Mouse (Mus musculus) liver, embryonic 14.5 days (tissue): ENCODE measurements around the gene Ciita.

Source experiments
- CTCF ChIP-seq: IDR thresholded peaks from 2 replicates; pipeline ENCODE4 v1.5.1; 2016; ENCODE audit warnings: antibody characterized with exemption, low read depth, control low read depth
- EP300 ChIP-seq: IDR thresholded peaks from 2 replicates; pipeline ENCODE4 v1.6.1; 2016; ENCODE audit warnings: antibody characterized with exemption, low read depth

DNA sequence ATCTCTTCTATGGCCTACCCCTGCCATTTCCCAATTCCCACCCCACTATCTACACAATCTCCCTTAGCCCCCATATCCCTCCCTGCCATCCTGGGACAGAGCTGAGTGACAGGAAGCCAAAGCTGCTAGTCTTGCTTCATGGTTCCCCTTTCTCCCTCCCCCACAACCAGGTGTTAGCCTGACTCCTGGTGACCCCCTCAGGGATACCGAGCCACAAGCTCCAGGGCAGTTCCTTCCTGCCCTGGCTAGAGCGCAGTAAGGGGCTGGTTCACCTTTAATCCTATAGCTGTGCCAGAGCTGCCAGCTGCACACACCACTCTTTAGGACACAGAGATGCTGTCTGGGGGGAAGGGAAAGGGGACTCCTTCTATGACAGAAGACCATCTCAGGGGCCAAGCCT lies 32.1 kb upstream of the Ciita start:
- no peak for TF ChIP-seq EP300
- no peak for TF ChIP-seq CTCF
